Mouse (Mus musculus) layer of hippocampus, adult 11-12 months (tissue): ENCODE measurements at regions not wholly inside any gene's neighbourhood (a gene's known extent, or its start where the extent isn't known, plus 50 kb on each side); places are given as distances from the start of the nearest gene placed in this dataset.

Source experiments
- DNase-seq: peaks from one replicate; pipeline ENCODE4 v3.0.0; 2022; ENCODE audit warnings: low spot score

GRCm38 (mm10) chr5:119398475-119398874, 272.0 kb upstream of the Tbx3 start:
- DNase-seq = peak; percentile 13

GRCm38 (mm10) chr5:119400223-119400935, 270.1 kb upstream of the Tbx3 start:
- DNase-seq = no peak

- peak; percentile 28 for DNase-seq
Observed at GRCm38 (mm10) chr5:119401915-119402314, 268.6 kb upstream of the Tbx3 start.

- DNase-seq = no peak
Observed at GRCm38 (mm10) chr5:119402651-119403050, 267.8 kb upstream of the Tbx3 start.

- no peak for DNase-seq
Observed at GRCm38 (mm10) chr5:119410966-119411365, 259.5 kb upstream of the Tbx3 start.

- DNase-seq = no peak
Observed at GRCm38 (mm10) chr5:119415835-119416234, 254.6 kb upstream of the Tbx3 start.

- DNase-seq = no peak
Observed at GRCm38 (mm10) chr5:119418486-119418885, 252.0 kb upstream of the Tbx3 start.

- no peak for DNase-seq
Observed at GRCm38 (mm10) chr5:119427511-119428019, 242.9 kb upstream of the Tbx3 start.

GRCm38 (mm10) chr5:119431271-119431756, 239.2 kb upstream of the Tbx3 start:
- DNase-seq = no peak

GRCm38 (mm10) chr5:119434572-119434971, 235.9 kb upstream of the Tbx3 start:
- DNase-seq = no peak

- no peak for DNase-seq
Observed at GRCm38 (mm10) chr5:119448494-119448893, 222.0 kb upstream of the Tbx3 start.

GRCm38 (mm10) chr5:119449166-119449565, 221.3 kb upstream of the Tbx3 start:
- no peak for DNase-seq

GRCm38 (mm10) chr5:119459751-119460150, 210.7 kb upstream of the Tbx3 start:
- no peak for DNase-seq

GRCm38 (mm10) chr5:119462659-119463530, 207.6 kb upstream of the Tbx3 start:
- no peak for DNase-seq

- DNase-seq = no peak
Observed at GRCm38 (mm10) chr5:119464553-119464952, 205.9 kb upstream of the Tbx3 start.

- DNase-seq = no peak
Observed at GRCm38 (mm10) chr5:119467346-119468085, 203.0 kb upstream of the Tbx3 start.

GRCm38 (mm10) chr5:119477926-119478325, 192.5 kb upstream of the Tbx3 start:
- no peak for DNase-seq

- no peak for DNase-seq
Observed at GRCm38 (mm10) chr5:119478331-119478730, 192.1 kb upstream of the Tbx3 start.

GRCm38 (mm10) chr5:119480191-119481190, 190.0 kb upstream of the Tbx3 start:
- DNase-seq = peak; percentile 24

- DNase-seq = no peak
Observed at GRCm38 (mm10) chr5:119483706-119484105, 186.8 kb upstream of the Tbx3 start.

GRCm38 (mm10) chr5:119486196-119486595, 184.3 kb upstream of the Tbx3 start:
- no peak for DNase-seq
